ENCODE assay signal across 8 mouse cellular contexts in genomic region chr2:29826318-29826925, GRCm38 (mm10). TPM values are rescaled to one million over a fixed set of nuclear protein-coding genes. Genes with fewer than 3 reads are reported as not detected.
A peak's percentile ranks its signal among the peaks of the same experiment; 100 is the strongest.
DNase-seq lines count a peak whose midpoint lies in the region; ATAC-seq and TF ChIP-seq lines count a peak whose summit lies in the region.

No protein-coding gene starts in this region.

- no peaks in the 10 kb centered on the region for H3K9me3 ChIP-seq in heart, embryonic 10.5 days
- no peaks in the 10 kb centered on the region for H3K9me3 ChIP-seq in ES-Bruce4 (replicated peaks; ENCODE audit: control insufficient read depth, insufficient read depth, low read length, poor library complexity, severe bottlenecking)
- H3K9me3 ChIP-seq in forebrain, embryonic 15.5 days, result no peaks in the 10 kb centered on the region

- peak; percentile 23; the same call in 1 of the 2 replicates for ATAC-seq in forebrain, embryonic 15.5 days (replicated peaks)
- 0 out of 2 replicates have a peak, but pooled peaks have one; percentile 4 for ATAC-seq in megakaryocyte, adult 5-6 weeks (ENCODE audit: poor library complexity, severe bottlenecking)

- intact Hi-C loops in gastrocnemius, postnatal 36 days (cut with DNase I), result no loop called here

- TF ChIP-seq EP300 in ES-Bruce4 (IDR thresholded peaks at IDR 0.05; ENCODE audit: insufficient read depth, low read depth, low read length), result no peak

- H3K36me3 ChIP-seq in heart, embryonic 10.5 days, result 0 out of 2 replicates have a peak, but pooled peaks cover 4% of the 10 kb centered on the region
- H3K36me3 ChIP-seq in ES-Bruce4 (ENCODE audit: control insufficient read depth, insufficient read depth, low read length, poor library complexity, severe bottlenecking), result no peaks in the 10 kb centered on the region
- H3K36me3 ChIP-seq in forebrain, embryonic 15.5 days, result no peaks in the 10 kb centered on the region

- TF ChIP-seq POLR2A in ES-Bruce4 (IDR thresholded peaks at IDR 0.05; ENCODE audit: insufficient read depth, low read length), result no peak

- peak overlapping the region; percentile 96 for H3K4me3 ChIP-seq in heart, embryonic 10.5 days
- H3K4me3 ChIP-seq in ES-Bruce4 (ENCODE audit: low read depth, low read length), result peak overlapping the region; percentile 100
- H3K4me3 ChIP-seq in forebrain, embryonic 15.5 days, result peak overlapping the region; percentile 93

- H3K4me1 ChIP-seq in heart, embryonic 10.5 days, result peaks cover 11% of the 10 kb centered on the region
- no peaks in the 10 kb centered on the region for H3K4me1 ChIP-seq in ES-Bruce4 (ENCODE audit: control insufficient read depth, insufficient read depth, low read length)
- H3K4me1 ChIP-seq in forebrain, embryonic 15.5 days, result peaks cover 19% of the 10 kb centered on the region

- no peak for DNase-seq in heart, embryonic 10.5 days (ENCODE audit: low spot score)
- no peak for DNase-seq in heart, adult 11 months
- DNase-seq in gastrocnemius, postnatal 36 days, result no peak
- no peak for DNase-seq in thymus, postnatal 25 days
- DNase-seq in adrenal gland, adult 2 months, result no peak

- peak overlapping the region; percentile 57 for H3K4me2 ChIP-seq in forebrain, embryonic 15.5 days (replicated peaks)

- no peaks in the 10 kb centered on the region for H3K27me3 ChIP-seq in heart, embryonic 10.5 days (ENCODE audit: insufficient read depth, poor library complexity, severe bottlenecking)
- no peaks in the 10 kb centered on the region for H3K27me3 ChIP-seq in ES-Bruce4 (ENCODE audit: control insufficient read depth, insufficient read depth, low read length, poor library complexity, severe bottlenecking)
- no peaks in the 10 kb centered on the region for H3K27me3 ChIP-seq in forebrain, embryonic 15.5 days

- WGBS in heart, embryonic 10.5 days, result 19% methylated on average over 11 of the region's 11 CpGs
- 14% methylated on average over 11 of the region's 11 CpGs for WGBS in forebrain, embryonic 15.5 days

- no peak for TF ChIP-seq CTCF in ES-Bruce4 (IDR thresholded peaks at IDR 0.05; ENCODE audit: low read depth, low read length)

- peak overlapping the region; percentile 60 for H3K9ac ChIP-seq in ES-Bruce4 (ENCODE audit: low read depth, poor library complexity, severe bottlenecking)
- H3K9ac ChIP-seq in forebrain, embryonic 15.5 days (replicated peaks), result peak overlapping the region; percentile 82

- H3K27ac ChIP-seq in heart, embryonic 10.5 days, result peak overlapping the region; percentile 89
- H3K27ac ChIP-seq in ES-Bruce4 (ENCODE audit: insufficient read depth, low read length), result peak overlapping the region; percentile 73
- H3K27ac ChIP-seq in forebrain, embryonic 15.5 days (replicated peaks), result peak overlapping the region; percentile 97

RNA-seq across cellular contexts. Expression of gene Urm1, which starts 6.5 kb away (rescaled TPM):
- 18.4 and 19.1 TPM in 2 replicates for polyA plus RNA-seq in heart, embryonic 10.5 days (2016; fragmentation: Nextera tagmentation; extraction: Ambion mirVana)
- polyA plus RNA-seq in ES-Bruce4 (2011; ENCODE audit: insufficient read depth, insufficient read length, low read depth, missing spikeins), result 31.0 and 32.8 TPM in 2 replicates
- polyA plus RNA-seq in forebrain, embryonic 15.5 days (2015; fragmentation: Nextera tagmentation; extraction: Ambion mirVana), result 19.2 and 21.2 TPM in 2 replicates
- 8.2 and 9.3 TPM in 2 replicates for total RNA-seq in megakaryocyte, adult 5-6 weeks (2015)
- total RNA-seq in megakaryocyte, adult 5-6 weeks (2017), result 16.1 and 17.8 TPM in 2 replicates
- 10 to 100 TPM; 24.0 to 29.2 TPM for total RNA-seq in gastrocnemius, postnatal 36 days (2021)
- 10 to 100 TPM; 34.0 to 42.8 TPM for total RNA-seq in adrenal gland, adult 2 months (2021)
- 58.9 and 62.1 TPM in 2 replicates for polyA plus RNA-seq in adrenal gland, adult 2 months (2012; rRNA removed)

RNA-seq across cellular contexts. Expression of gene Slc27a4, which starts 24.0 kb away (rescaled TPM):
- polyA plus RNA-seq in heart, embryonic 10.5 days (2016; fragmentation: Nextera tagmentation; extraction: Ambion mirVana), result 8.4 and 9.5 TPM in 2 replicates
- 8.7 TPM in 2 replicates for polyA plus RNA-seq in ES-Bruce4 (2011; ENCODE audit: insufficient read depth, insufficient read length, low read depth, missing spikeins)
- 30.1 and 31.8 TPM in 2 replicates for polyA plus RNA-seq in forebrain, embryonic 15.5 days (2015; fragmentation: Nextera tagmentation; extraction: Ambion mirVana)
- total RNA-seq in megakaryocyte, adult 5-6 weeks (2015), result 14.1 and 17.7 TPM in 2 replicates
- total RNA-seq in megakaryocyte, adult 5-6 weeks (2017), result 17.4 and 18.0 TPM in 2 replicates
- 1 to 10 TPM; 7.1 to 7.5 TPM for total RNA-seq in gastrocnemius, postnatal 36 days (2021)
- 10 to 100 TPM; 34.6 to 39.4 TPM for total RNA-seq in adrenal gland, adult 2 months (2021)
- polyA plus RNA-seq in adrenal gland, adult 2 months (2012; rRNA removed), result 40.2 and 49.0 TPM in 2 replicates

RNA-seq across cellular contexts. Expression of gene Trub2, which starts 38.1 kb away (rescaled TPM):
- polyA plus RNA-seq in heart, embryonic 10.5 days (2016; fragmentation: Nextera tagmentation; extraction: Ambion mirVana), result 33.5 and 43.1 TPM in 2 replicates
- 52.4 and 54.9 TPM in 2 replicates for polyA plus RNA-seq in ES-Bruce4 (2011; ENCODE audit: insufficient read depth, insufficient read length, low read depth, missing spikeins)
- polyA plus RNA-seq in forebrain, embryonic 15.5 days (2015; fragmentation: Nextera tagmentation; extraction: Ambion mirVana), result 40.6 and 41.7 TPM in 2 replicates
- total RNA-seq in megakaryocyte, adult 5-6 weeks (2015), result 13.7 and 16.1 TPM in 2 replicates
- total RNA-seq in megakaryocyte, adult 5-6 weeks (2017), result 21.3 and 33.2 TPM in 2 replicates
- 10 to 100 TPM; 21.7 to 24.6 TPM for total RNA-seq in gastrocnemius, postnatal 36 days (2021)
- 10 to 100 TPM; 39.3 to 42.8 TPM for total RNA-seq in adrenal gland, adult 2 months (2021)
- 25.6 and 30.7 TPM in 2 replicates for polyA plus RNA-seq in adrenal gland, adult 2 months (2012; rRNA removed)

RNA-seq across cellular contexts. Expression of gene Coq4, which starts 39.1 kb away (rescaled TPM):
- polyA plus RNA-seq in heart, embryonic 10.5 days (2016; fragmentation: Nextera tagmentation; extraction: Ambion mirVana), result 34.6 and 34.8 TPM in 2 replicates
- 8.5 and 21.5 TPM in 2 replicates for polyA plus RNA-seq in ES-Bruce4 (2011; ENCODE audit: insufficient read depth, insufficient read length, low read depth, missing spikeins)
- polyA plus RNA-seq in forebrain, embryonic 15.5 days (2015; fragmentation: Nextera tagmentation; extraction: Ambion mirVana), result 28.2 and 31.6 TPM in 2 replicates
- 3.5 and 4.6 TPM in 2 replicates for total RNA-seq in megakaryocyte, adult 5-6 weeks (2015)
- 1.5 and 2.9 TPM in 2 replicates for total RNA-seq in megakaryocyte, adult 5-6 weeks (2017)
- total RNA-seq in gastrocnemius, postnatal 36 days (2021), result 10 to 100 TPM in 1 of 2 experiments, 1 to 10 TPM in 1; 8.1 to 11.2 TPM
- 10 to 100 TPM; 20.2 to 21.6 TPM for total RNA-seq in adrenal gland, adult 2 months (2021)
- 191 and 216 TPM in 2 replicates for polyA plus RNA-seq in adrenal gland, adult 2 months (2012; rRNA removed)

RNA-seq across cellular contexts. Expression of gene Cercam, which starts 42.5 kb away (rescaled TPM):
- polyA plus RNA-seq in heart, embryonic 10.5 days (2016; fragmentation: Nextera tagmentation; extraction: Ambion mirVana), result 22.8 and 26.7 TPM in 2 replicates
- 24.6 and 25.9 TPM in 2 replicates for polyA plus RNA-seq in ES-Bruce4 (2011; ENCODE audit: insufficient read depth, insufficient read length, low read depth, missing spikeins)
- polyA plus RNA-seq in forebrain, embryonic 15.5 days (2015; fragmentation: Nextera tagmentation; extraction: Ambion mirVana), result 6.8 and 7.2 TPM in 2 replicates
- 5.3 and 9.6 TPM in 2 replicates for total RNA-seq in megakaryocyte, adult 5-6 weeks (2015)
- total RNA-seq in megakaryocyte, adult 5-6 weeks (2017), result 4.3 and 6.7 TPM in 2 replicates
- 1 to 10 TPM; 5.4 to 5.7 TPM for total RNA-seq in gastrocnemius, postnatal 36 days (2021)
- total RNA-seq in adrenal gland, adult 2 months (2021), result 10 to 100 TPM in 1 of 2 experiments, 1 to 10 TPM in 1; 5.3 to 19.1 TPM
- polyA plus RNA-seq in adrenal gland, adult 2 months (2012; rRNA removed), result 25.3 and 26.6 TPM in 2 replicates
